Mouse (Mus musculus): ENCODE results near the gene Adam23. TPM values are rescaled to one million over a fixed set of nuclear protein-coding genes. Genes with fewer than 3 reads are reported as not detected.

Gene Adam23
- total RNA-seq, 1 experiment from 2014 or later = not detected

DNA sequence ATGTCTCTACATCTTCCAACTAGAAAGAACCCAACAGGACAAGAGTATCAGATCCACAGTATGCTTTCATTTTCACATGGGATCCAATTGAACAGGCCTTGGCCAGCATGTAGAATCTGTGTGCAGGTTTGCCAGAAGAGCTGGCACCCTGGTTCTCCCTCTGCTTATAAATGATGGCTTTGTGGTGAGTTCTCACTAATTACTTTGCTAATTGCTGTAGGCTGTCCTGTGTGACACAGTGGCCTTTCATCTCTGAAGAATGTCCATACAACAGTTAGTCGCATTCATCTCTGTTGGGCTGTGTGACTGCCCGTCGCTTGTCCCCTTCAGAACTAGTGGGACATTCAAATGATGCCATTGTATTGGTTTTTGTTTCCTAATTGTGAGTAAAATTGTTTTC is 13.5 kb downstream of the Adam23 start:
- ATAC-seq (replicated peaks in 1 of 2; ENCODE audit: insufficient read depth in 1 of 2, low FRiP score in 2 of 2, low TSS enrichment in 1 of 2, low read depth in 1 of 2, poor library complexity in 2 of 2, severe bottlenecking in 2 of 2) = no peak

DNA sequence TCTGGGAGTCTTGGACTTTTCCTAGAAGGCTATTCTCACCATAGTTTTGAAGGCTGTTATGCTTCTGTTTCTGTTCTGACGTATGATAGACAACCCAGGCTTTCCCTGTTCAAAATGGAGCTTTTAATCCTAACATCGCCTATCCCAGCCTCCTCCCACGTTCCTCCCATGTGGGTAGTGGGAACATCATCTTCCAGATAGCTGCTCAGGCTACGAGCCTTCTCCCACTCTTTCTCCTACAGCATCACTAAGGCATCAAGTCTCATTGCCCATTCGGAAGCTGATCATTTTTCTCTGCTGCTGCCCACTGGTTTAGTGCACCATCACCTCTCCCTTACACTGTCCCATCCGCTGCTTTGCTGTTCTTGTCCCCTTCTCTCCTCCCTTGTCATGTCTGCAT is 14.2 kb downstream of the Adam23 start:
- ATAC-seq (replicated peaks in 1 of 2; ENCODE audit: insufficient read depth in 1 of 2, low FRiP score in 2 of 2, low TSS enrichment in 1 of 2, low read depth in 1 of 2, poor library complexity in 2 of 2, severe bottlenecking in 2 of 2) = no peak

DNA sequence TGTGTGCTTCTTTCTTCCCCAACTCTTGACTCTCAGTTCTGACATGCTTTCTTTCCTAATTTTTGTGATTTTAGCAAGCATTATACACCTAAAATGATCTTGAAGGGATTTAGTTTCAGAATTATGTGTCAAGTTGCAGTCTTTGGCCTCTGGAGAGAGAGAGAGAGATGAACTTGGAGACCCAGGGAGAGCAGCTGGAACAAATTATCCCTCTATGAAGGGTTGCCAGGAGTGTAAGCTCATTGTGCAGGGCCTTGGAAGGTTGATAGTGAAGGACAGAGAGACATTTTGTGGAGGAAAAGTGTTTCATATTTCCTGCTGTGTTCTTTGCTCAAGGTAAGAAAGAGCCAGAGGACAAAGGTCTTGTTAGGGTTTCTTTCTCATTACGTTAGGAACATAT is 18.8 kb downstream of the Adam23 start:
- no peak for ATAC-seq (replicated peaks in 1 of 2; ENCODE audit: insufficient read depth in 1 of 2, low FRiP score in 2 of 2, low TSS enrichment in 1 of 2, low read depth in 1 of 2, poor library complexity in 2 of 2, severe bottlenecking in 2 of 2)

DNA sequence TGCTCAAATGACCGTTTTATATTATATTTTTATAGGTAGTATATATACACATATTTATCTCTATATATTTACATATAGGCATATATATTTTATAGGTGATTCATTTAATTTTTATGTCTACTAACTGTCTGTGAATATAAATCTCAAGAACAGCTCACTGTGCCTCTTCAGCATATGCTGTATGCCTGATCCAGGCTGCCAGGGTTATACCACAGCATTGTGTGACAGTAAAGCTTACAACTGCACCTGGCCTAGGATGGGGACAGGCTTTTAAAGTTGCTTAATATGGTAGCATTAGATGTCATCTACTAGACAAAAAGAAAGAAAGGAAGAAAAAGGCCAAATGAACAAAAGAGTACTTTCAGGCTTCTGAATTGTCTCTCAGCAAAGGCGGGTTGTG is 27.6 kb downstream of the Adam23 start:
- no peak for ATAC-seq (replicated peaks in 1 of 2; ENCODE audit: insufficient read depth in 1 of 2, low FRiP score in 2 of 2, low TSS enrichment in 1 of 2, low read depth in 1 of 2, poor library complexity in 2 of 2, severe bottlenecking in 2 of 2)

DNA sequence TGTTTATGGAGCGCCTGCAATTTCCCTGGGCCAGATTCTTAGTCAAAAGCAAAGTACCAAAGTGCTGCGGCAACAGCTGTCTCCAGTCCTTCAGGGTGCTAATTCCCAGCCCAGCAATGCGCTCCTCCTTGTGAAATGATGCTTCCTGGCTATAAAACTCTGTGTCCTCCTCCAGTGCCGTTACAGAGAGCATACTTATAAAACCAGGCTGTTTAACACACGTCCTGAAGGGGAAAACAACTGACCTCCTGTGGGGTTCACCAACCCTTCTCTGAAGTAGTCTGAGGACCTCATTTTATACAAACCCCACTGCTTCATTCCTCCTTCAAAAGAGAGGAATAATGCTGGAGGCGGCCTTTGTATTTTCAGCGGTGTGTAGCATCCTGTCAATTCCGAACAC is 28.0 kb downstream of the Adam23 start:
- no peak for ATAC-seq (replicated peaks in 1 of 2; ENCODE audit: insufficient read depth in 1 of 2, low FRiP score in 2 of 2, low TSS enrichment in 1 of 2, low read depth in 1 of 2, poor library complexity in 2 of 2, severe bottlenecking in 2 of 2)

DNA sequence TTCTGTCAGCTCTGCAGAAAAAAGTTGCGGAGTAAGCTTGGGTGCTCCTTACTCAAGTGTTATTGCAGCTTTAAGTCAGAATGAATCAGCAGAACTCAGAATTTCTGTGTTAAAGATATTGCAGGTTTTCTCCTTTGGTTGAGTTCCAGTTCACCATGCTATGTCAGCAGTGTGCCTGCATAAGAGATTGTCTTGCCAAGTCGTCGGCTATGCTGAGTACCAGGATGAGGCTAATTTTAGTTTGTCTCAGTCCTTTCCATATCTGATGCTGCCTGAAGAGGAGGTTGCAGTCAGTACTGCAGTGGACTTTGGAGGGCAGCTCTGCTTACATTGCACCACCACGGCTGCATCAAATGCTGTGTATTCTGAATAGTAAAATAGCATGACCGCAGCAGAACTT is 33.3 kb downstream of the Adam23 start:
- ATAC-seq (replicated peaks in 1 of 2; ENCODE audit: insufficient read depth in 1 of 2, low FRiP score in 2 of 2, low TSS enrichment in 1 of 2, low read depth in 1 of 2, poor library complexity in 2 of 2, severe bottlenecking in 2 of 2) = no peak

DNA sequence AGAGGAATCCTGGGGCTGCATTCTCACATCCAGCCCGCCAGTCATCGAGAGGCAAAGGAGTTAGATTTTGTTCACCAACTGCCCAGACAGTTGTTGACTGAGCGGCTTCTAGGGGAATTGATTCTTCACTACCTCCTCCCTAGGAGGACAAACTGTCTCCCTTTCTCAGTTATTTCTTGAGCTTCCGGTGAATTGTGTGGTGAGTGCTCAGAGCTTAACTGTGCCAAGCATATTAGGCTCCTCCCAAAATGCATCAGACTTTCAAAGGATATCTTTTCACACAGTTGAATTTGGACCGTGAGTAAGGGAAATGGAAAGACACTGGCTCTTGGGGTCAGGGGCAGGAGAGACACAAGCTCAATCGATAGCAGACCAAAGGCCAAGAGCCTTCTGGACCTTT is 39.0 kb downstream of the Adam23 start:
- ATAC-seq (replicated peaks in 1 of 2; ENCODE audit: insufficient read depth in 1 of 2, low FRiP score in 2 of 2, low TSS enrichment in 1 of 2, low read depth in 1 of 2, poor library complexity in 2 of 2, severe bottlenecking in 2 of 2) = no peak

DNA sequence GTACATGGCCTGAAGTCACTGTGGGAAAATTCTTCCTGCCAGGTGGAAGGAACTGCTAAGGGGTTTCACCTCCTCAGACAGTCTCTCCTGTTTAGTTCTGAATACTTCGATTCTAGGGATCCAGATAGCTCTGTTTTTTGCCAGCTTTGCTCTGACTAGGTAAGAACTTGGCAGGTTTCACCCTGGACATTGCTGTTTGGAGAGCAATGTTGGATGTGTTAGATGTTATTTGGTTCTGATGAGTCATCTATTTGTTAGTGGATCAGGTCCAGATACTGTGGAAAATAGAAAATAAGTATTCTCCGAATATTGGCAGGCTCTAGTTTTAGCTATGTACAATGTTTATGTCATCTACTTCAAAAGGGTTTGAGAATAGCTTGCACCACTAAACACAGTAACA is 41.0 kb downstream of the Adam23 start:
- ATAC-seq (replicated peaks in 1 of 2; ENCODE audit: insufficient read depth in 1 of 2, low FRiP score in 2 of 2, low TSS enrichment in 1 of 2, low read depth in 1 of 2, poor library complexity in 2 of 2, severe bottlenecking in 2 of 2) = no peak

DNA sequence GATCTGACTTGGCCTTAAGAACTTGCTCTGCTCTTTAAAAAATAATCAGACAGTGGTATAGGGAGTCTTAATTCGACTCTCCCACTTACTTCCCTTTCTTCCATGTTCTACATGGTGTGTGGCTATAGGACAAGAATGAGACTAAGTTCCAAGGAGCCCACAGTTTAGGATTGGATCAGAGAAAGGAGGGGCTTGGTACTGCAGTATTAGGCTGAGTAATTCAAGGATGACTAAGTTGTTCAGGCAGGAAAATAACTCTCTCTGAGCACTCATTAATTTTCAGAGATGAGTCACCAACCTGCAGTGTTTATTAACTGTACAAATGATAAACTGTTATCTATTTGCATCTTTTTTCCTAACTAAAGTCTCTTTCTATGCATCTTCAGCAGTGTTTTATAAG is 45.3 kb downstream of the Adam23 start:
- ATAC-seq (replicated peaks in 1 of 2; ENCODE audit: insufficient read depth in 1 of 2, low FRiP score in 2 of 2, low TSS enrichment in 1 of 2, low read depth in 1 of 2, poor library complexity in 2 of 2, severe bottlenecking in 2 of 2) = no peak

DNA sequence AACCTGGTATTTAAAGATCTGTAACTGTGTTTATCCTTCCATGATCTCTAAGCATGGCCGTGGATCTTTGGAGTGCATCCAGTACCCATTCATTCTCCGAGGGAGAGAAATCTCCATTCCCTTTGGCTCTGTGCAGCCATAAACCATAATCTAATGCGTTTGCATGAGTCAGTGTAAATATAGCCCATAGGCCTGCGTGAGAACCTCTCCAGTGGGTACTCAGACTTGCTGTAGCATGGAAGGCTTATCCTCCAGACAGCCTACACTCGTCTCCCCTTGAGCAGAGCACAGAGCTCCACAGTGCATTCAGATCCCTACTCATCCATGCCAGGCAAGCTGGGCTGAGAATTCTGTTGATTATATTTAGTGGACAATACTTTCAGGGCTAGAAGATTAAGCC is 47.6 kb downstream of the Adam23 start:
- no peak for ATAC-seq (replicated peaks in 1 of 2; ENCODE audit: insufficient read depth in 1 of 2, low FRiP score in 2 of 2, low TSS enrichment in 1 of 2, low read depth in 1 of 2, poor library complexity in 2 of 2, severe bottlenecking in 2 of 2)

DNA sequence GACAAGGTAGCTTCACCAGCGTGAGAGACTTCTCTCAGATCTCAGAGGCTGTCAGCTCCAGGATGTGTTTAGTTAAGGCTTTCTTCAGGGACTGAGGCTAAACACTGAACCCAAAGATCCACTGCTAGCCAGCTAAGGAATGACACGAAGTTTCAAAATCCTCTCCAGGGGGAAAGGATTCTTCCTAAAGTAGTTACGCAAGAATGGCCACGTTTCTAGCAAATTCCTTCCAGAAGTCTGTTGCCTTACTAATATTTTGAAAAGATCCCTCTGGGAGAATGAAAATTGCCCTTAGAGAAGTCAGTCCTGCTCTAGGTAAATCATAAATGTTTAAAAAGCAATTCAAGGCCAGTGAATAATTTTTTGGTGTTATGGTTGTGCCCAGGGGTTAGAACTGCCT is 61.7 kb downstream of the Adam23 start:
- ATAC-seq (replicated peaks in 1 of 2; ENCODE audit: insufficient read depth in 1 of 2, low FRiP score in 2 of 2, low TSS enrichment in 1 of 2, low read depth in 1 of 2, poor library complexity in 2 of 2, severe bottlenecking in 2 of 2) = no peak

DNA sequence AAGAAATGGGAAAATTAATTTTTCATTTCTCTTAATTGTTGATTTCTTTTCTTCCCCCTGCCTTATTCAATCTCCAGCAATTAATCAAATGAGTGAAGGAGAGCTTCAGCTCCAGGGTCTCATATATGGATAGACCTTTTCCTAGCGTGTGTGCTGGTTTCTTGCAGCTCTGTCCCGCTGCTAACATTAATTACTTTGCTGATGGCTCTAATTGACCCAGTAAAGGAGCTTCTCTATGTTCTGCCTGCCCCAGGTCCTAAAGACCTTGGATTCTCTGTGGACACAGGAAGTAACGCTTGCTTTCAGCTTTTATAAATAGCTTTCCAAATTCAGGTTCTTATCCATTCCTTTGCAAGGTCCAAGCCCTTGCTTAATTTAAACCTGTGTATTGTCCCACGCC is 63.1 kb downstream of the Adam23 start:
- no peak for ATAC-seq (replicated peaks in 1 of 2; ENCODE audit: insufficient read depth in 1 of 2, low FRiP score in 2 of 2, low TSS enrichment in 1 of 2, low read depth in 1 of 2, poor library complexity in 2 of 2, severe bottlenecking in 2 of 2)

DNA sequence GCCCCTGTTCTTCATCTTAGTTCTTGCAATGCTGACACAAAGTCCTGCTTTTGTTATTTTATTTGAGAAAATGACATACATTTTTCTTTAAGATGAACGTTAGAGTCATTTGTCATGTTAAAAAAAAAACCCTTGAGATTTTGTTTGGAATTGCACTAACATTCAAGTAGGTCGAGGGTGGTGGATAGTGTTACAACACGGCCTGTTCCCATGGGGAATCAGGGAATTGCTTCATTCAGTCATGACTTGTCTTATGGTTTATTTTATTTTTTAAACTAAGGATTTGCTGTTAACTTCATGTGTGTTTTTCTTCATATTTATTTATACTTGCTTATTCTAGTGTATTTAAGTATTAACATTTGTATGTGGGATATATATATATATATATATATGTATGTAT is 65.7 kb downstream of the Adam23 start:
- no peak for ATAC-seq (replicated peaks in 1 of 2; ENCODE audit: insufficient read depth in 1 of 2, low FRiP score in 2 of 2, low TSS enrichment in 1 of 2, low read depth in 1 of 2, poor library complexity in 2 of 2, severe bottlenecking in 2 of 2)

DNA sequence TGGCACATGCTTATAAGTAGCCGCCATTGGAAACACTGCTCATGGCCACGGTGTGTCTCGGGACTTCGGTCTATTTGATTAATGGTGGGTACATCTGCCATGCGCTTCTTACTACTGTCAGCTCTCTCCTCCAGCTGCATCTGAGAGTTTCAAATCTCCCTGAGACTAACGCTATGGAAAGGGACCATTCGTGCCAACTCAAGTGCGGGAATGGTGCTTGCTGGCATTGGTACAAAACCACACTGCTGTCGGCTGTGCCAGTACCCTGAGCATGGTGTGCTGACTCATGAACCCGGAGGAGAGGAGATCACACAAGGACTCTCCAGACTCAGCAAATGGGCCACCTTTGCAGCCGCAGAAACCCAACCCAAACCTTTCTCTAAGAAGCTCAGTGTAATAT is 72.1 kb downstream of the Adam23 start:
- ATAC-seq (replicated peaks in 1 of 2; ENCODE audit: insufficient read depth in 1 of 2, low FRiP score in 2 of 2, low TSS enrichment in 1 of 2, low read depth in 1 of 2, poor library complexity in 2 of 2, severe bottlenecking in 2 of 2) = no peak

DNA sequence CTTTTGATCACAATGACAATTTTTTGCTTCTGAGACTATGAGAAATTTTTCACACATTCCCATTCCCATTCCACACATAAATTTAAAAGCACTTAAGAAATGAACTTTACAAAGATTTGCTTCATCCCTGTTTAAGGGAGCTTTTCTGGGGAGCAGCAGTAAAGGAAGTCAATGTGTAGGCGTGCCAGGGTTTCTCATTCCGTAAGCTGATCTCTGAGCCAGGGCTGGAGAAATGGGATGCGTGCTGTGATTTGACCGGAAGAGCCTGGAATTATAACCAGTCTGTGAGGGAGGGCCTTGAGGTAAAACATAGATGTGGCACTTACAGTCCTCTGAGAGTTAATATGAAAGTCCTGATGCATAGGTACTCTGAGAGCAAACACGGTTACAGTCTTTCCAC is 73.1 kb downstream of the Adam23 start:
- no peak for ATAC-seq (replicated peaks in 1 of 2; ENCODE audit: insufficient read depth in 1 of 2, low FRiP score in 2 of 2, low TSS enrichment in 1 of 2, low read depth in 1 of 2, poor library complexity in 2 of 2, severe bottlenecking in 2 of 2)

DNA sequence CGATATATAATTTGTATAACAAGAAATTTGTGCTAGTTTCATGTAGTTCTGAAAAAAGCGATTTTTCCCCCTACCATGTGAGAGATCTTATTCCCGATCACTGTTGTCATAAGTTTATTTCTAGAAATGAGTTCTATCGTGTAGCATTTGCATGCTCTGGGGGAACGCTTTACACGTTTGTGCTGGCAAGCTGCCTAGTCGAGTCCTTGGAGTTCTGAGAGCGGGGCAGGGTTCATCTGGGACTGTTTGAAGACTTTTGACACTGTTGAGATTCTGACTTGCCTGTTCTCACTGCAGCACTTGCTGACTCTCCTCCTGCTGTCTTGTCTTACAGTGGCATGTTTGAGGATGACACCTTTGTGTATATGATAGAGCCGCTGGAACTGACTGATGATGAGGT is 84.2 kb downstream of the Adam23 start:
- ATAC-seq (replicated peaks in 1 of 2; ENCODE audit: insufficient read depth in 1 of 2, low FRiP score in 2 of 2, low TSS enrichment in 1 of 2, low read depth in 1 of 2, poor library complexity in 2 of 2, severe bottlenecking in 2 of 2) = no peak

DNA sequence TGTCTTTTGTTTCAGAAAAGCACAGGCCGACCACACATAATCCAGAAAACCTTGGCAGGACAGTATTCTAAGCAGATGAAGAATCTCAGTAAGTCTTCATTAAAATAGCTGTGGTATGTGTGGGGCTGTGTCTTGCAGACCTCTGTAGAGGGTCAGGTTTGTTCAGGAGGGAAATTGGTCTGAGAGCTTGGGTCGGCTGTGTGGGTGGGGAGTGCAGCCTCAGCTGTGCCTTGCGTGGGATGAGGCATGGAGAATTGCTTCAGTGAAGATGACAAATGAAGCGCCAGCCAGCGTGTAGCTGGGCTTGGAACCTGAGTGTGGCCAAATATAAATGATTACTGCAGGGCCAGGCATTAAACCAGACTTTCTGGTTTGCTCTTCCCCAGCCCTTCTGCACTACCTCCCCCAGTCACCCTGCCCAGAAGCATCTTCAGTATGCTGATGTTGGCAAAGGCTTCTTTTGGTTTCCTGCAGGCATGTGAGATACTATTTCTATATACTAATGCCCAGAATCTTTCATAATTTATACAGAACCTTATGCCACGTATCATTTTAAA is 88.7 kb downstream of the Adam23 start:
- no peak for ATAC-seq (replicated peaks in 1 of 2; ENCODE audit: insufficient read depth in 1 of 2, low FRiP score in 2 of 2, low TSS enrichment in 1 of 2, low read depth in 1 of 2, poor library complexity in 2 of 2, severe bottlenecking in 2 of 2)

DNA sequence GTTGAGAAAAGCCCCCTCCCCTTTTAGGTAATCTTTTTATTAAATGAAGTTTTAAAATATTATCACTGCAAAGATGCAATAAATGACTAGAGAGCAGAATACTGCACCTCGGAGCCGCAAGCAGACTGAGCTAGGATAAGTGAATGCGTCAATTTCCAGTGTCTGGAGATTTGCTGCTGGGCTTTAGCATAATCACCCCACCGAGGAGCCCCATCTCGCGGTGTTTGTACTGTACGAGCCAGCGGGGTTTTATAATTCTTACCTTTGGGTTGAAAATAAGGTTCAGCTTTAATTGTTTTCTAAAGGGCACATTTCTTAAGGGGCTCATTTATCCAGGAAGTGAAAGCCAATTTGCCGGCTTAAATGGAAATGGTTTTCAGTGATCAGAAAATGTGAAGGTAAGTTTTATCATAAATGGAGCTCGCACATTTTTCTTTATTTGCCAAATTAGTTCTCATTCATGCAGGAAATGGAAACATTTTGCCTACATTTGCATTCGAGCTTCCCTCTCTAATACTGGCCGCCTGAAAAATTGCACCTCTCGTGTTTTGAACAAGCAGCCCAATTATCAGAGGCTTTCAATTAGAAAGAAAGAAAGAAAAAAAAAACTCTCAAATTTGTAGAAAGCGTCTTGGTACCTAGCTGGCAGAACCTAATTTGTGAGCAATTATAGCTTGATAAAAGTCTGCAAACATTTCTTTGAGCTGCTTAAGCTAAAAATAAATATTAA is 94.4 kb downstream of the Adam23 start:
- ATAC-seq (replicated peaks in 1 of 2; ENCODE audit: insufficient read depth in 1 of 2, low FRiP score in 2 of 2, low TSS enrichment in 1 of 2, low read depth in 1 of 2, poor library complexity in 2 of 2, severe bottlenecking in 2 of 2) = no peak

DNA sequence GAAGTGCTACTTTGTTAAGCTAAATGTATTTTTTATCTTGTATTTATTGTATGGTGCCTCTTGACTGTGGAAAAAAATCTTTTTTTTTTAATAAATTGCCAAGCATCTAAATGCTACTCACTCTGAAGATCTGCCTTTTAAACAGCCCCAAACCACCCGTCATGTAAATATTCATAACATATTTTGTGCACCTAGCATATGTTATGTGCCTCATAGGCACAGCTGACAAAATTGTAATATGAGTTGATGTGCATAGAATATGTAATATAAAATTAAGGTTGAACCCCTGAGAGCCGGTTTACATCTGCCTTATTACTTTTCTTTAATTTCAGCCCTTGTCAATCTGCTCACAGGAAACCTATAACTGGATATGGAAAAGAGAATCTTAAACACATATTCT is 98.4 kb downstream of the Adam23 start:
- no peak for ATAC-seq (replicated peaks in 1 of 2; ENCODE audit: insufficient read depth in 1 of 2, low FRiP score in 2 of 2, low TSS enrichment in 1 of 2, low read depth in 1 of 2, poor library complexity in 2 of 2, severe bottlenecking in 2 of 2)
